Mouse (Mus musculus) testis, postnatal 14 days (tissue): ENCODE measurements around the gene Mfng.

Experiments
- DNase-seq: peaks from one replicate; pipeline ENCODE4 v3.0.0; 2021; ENCODE audit warnings: low spot score

Mfng gene

GRCm38 (mm10) chr15:78715856-78716255 lies 57.4 kb downstream of the Mfng start:
- no peak for DNase-seq

GRCm38 (mm10) chr15:78713751-78714150 lies 59.5 kb downstream of the Mfng start:
- DNase-seq: no peak

- no peak for DNase-seq
These were observed 60.7 kb downstream of the Mfng start for GRCm38 (mm10) chr15:78712335-78713258.

GRCm38 (mm10) chr15:78711935-78712334 lies 61.3 kb downstream of the Mfng start:
- no peak for DNase-seq

- DNase-seq: no peak
These were observed 62.6 kb downstream of the Mfng start for GRCm38 (mm10) chr15:78710634-78711033.

- no peak for DNase-seq
These were observed 63.5 kb downstream of the Mfng start for GRCm38 (mm10) chr15:78709767-78710166.

GRCm38 (mm10) chr15:78706630-78707029 lies 66.6 kb downstream of the Mfng start:
- no peak for DNase-seq
